Mouse (Mus musculus): ENCODE results near the gene Acads.

The Acads gene

DNA sequence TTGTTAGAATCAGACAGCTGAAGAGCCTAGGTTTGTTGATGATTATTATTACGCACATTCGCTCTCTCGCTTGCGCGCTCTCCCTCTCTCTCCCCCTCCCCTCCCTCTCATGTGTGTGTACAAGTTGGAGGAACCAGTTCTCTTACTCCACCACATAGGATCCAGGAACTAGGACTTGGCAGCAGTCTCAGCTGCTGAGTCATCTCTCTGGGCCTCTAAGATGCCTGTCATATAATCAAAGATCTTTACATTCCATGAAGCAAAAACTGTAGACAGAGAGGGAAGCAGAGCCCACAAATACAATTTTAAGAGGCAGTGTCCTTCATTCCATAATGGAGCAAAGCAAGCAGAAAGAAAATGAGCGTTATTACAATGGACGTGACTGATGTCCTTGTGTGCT, 47.0 kb downstream of the Acads start:
- no peak for DNase-seq (ENCODE audit: low read depth)

DNA sequence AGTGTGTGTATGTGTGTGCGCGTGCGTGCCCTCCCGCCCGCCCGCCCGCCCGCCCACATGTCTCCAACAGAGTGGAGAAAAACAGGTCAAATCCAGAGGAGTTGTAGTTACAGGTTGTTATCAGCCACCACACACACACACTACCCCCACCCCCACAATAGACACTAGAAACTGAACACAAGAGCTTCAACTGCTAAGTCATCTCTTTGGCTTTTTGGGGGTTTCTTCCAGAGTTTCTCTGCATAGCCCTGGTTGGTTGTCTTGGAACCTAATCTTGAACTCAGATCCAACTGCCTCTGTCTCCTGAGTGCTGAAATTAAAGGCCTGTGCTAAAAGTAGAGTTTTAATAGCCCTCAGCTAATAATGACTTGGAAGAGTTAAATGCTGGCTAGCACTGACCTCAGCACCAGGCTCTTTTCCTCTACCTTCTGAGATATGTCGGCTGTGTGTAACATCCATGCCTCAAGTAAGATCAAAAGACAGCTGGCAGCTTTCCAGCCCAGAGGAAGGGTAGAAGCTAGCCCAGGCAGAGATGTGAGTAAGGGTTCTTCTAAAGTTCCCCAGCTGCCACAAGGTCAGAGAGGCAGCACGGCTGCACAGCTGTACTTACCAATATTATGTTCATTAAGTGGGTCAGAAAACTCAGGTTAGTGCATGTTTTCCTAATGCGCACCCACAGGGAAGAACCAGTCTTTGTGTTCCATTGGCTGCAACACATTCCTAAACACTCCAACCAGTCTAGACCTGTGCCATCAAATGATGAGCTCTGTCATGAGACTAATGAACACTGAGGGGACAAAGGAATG, 47.8 kb downstream of the Acads start:
- DNase-seq (ENCODE audit: low read depth) = no peak

DNA sequence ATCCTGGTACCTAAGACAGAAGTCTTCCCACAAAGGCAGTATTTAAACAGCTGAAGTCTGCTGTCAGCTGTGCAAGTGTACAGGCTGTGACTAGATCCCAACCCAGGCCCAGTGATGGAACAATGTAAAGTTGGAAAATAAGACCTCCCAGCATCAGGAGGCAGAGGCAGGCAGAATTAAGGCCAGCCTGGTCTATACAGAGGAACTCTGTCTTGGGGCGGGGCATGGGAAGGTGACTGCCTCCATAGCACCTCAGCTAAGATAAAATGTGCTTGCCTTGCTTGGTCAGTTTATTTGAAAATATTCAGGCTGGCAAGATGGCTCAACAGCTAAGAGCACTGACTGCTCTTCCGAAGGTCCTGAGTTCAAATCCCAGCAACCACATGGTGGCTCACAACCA, 48.7 kb downstream of the Acads start:
- no peak for DNase-seq (ENCODE audit: low read depth)

DNA sequence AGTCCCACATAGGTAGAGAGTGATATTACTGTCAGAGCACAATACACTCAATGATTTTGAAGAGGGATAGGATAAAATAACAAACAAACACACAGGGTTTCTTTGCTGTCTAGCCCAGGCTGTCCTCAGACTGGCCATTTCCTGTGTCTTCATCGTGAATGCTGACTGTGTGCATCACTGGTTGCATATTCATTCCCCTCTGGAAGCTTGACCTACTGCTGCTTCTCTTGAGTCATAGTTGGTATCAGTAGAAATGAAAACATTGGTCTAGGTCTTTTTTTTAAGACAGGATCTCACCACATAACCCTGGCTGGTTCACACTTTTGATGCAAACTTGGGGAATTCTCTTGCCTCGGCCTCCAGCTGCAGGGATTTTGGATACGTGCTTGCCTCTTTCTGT, 49.5 kb downstream of the Acads start:
- DNase-seq (ENCODE audit: low read depth) = no peak

DNA sequence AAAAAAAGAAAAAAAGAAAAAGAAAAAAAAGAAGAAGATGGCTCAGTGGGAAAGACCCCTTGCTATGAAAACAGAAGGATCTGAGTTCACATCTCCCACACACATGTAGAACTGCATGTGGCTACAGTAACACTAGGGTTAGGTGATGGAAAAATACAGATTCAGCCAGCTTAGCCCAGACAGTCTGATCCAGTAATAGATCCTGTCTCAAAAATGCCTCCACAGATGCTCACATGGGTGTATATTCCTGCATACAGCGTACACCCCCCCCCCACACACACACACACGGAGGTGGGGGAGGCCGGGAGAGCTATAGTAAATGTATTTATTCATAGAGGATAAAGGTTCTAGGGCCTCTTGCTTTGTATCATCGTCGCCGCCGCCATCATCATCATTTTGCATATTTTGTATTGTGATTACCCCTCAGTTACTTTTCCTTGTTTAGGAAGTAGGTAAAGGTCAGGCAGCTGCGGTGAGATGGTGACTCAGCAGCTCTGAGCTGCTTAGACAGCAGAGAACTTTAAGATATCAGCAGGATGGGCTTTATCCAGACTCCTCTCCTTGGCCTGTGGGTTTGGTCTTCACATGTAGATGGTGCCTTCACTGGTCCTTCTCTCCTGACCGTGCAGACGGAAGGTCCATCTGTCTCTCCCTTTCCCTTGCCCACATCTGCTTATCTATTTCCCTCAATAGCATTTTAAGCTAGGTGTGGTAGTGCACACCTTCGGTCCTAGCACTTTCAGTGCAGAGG, 50.3 kb downstream of the Acads start:
- DNase-seq (ENCODE audit: low read depth) = no peak

DNA sequence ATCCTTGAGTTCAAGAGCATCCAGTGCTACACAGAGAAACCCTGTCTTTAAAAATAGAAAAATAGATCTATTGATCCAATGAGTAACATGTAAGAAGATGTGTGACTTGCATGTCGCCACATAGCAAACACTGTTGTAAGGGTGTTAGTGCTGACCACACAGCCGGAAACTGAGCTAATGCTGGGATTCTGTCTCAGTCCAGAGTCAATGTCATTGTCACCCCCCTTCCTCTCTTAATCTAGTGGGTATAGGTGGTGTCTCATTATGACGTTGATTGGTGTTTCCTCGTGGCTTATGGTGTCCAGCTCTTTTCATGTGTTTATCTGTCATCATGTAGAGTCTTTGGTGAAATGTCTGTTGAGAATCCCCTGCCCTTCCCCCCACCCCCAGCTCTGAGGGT, 52.9 kb downstream of the Acads start:
- no peak for DNase-seq (ENCODE audit: low read depth)

DNA sequence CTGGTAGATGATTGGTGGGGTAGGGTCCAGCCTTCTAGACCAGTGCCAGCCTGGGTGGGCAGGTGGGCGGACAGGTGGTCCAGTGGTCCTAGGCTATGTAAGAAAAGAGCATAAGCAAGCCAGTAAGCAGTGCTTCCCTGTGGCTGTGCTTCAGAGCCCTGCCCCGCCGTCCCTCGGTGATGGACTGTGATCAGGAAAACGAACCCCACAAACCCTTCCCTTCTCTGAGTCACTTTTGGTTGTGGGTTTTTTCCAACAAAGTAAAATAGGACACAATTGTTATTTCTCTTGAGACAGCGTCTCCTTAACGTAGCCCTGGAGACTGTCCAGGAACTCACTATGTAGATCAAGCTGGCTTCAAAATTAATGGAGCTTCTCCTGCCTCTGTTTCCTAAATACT, 55.8 kb downstream of the Acads start:
- DNase-seq (ENCODE audit: low read depth) = no peak

DNA sequence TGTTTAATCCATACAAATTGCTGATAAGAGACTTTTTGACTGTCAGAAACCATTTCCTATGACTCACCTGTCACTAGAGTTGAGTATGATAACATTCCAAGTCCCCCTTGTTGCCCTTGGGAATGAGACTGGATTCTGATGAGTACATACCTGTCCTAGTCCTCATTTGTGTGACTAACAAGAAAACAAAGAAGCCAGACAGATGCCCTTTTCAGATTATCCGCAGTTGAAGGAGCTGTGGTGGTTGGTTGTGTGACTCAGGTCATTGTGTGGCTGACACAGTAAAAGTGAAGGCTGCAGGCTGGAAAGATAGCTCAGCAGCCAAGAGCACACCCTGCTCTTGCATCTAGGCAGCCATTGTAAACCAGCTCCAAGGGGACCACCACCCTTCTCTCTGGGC, 56.6 kb downstream of the Acads start:
- no peak for DNase-seq (ENCODE audit: low read depth)

DNA sequence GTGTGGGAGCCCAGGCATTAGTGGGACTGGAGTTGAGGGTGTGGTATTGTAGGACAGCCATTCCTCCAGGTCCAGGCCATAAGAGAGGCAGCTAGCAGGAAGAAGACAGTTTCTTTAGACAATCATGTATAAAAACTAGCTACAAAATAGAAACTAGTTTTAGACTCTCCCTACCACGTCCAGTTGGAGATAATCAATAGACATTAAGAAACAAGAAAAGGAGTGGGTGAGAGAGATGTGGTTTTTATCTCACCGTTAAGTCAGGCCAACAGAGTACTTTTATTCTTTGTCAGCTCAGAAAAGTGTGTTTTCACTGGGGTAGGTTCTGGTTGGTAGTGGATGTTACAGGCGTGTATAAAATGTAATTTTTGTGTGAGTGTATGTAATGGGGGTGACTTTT, 58.2 kb downstream of the Acads start:
- DNase-seq (ENCODE audit: low read depth) = no peak
